Mouse (Mus musculus): Measurements from ENCODE around the gene Cel. TPM values are rescaled to one million over a fixed set of nuclear protein-coding genes. Genes with fewer than 3 reads are reported as not detected.

Gene Cel
- polyA plus RNA-seq (2016; fragmentation: Nextera tagmentation; extraction: Ambion mirVana): 0.07 TPM in 1 of 2 replicates, not detected in the other

GRCm38 (mm10) chr2:28563303-28563702 lies at the start of gene Cel:
TSS of gene Cel (minus strand) at chr2:28563403.
- WGBS: 73% methylated on average over 6 of the region's 6 CpGs
- peaks cover 40% of the 10 kb centered on the region for H3K36me3 ChIP-seq (replicated peaks)
- H3K4me3 ChIP-seq: no peak within 1 kb of the TSS
- no peaks in the 10 kb centered on the region for H3K27me3 ChIP-seq (ENCODE audit: poor library complexity, severe bottlenecking)
- no peaks in the 10 kb centered on the region for H3K9me3 ChIP-seq
- no peak within 1 kb of the TSS for H3K27ac ChIP-seq
- H3K4me1 ChIP-seq: peaks cover 3% of the 10 kb centered on the region; the same call in 1 of the 2 replicates
- DNase-seq (ENCODE audit: extremely low spot score, low spot score): no peak

- no peak for DNase-seq (ENCODE audit: extremely low spot score, low spot score)
- H3K4me1 ChIP-seq: peaks cover 21% of the 10 kb centered on the region
- no peaks in the 10 kb centered on the region for H3K36me3 ChIP-seq (replicated peaks)
- H3K27me3 ChIP-seq (ENCODE audit: poor library complexity, severe bottlenecking): no peaks in the 10 kb centered on the region
- no peak overlapping the region for H3K4me3 ChIP-seq
- H3K27ac ChIP-seq: no peak overlapping the region
- whole genome bisulfite sequencing: 63% methylated on average over 10 of the region's 10 CpGs
- H3K9me3 ChIP-seq: no peaks in the 10 kb centered on the region
Observed at GRCm38 (mm10) chr2:28612436-28613063, 49.3 kb upstream of the Cel start.

- Histone ChIP-seq H3K36me3 (replicated peaks) (no peaks in the 10 kb centered on the region), H3K9me3 (no peaks in the 10 kb centered on the region), H3K4me1 (peaks cover 22% of the 10 kb centered on the region), H3K4me3 (no peak overlapping the region), H3K27me3 (ENCODE audit: poor library complexity, severe bottlenecking) (no peaks in the 10 kb centered on the region), H3K27ac (0 out of 2 replicates have a peak overlapping the region, but pooled peaks have one; percentile 15)
- no peak for DNase-seq (ENCODE audit: extremely low spot score, low spot score)
- WGBS: 89% methylated on average over 17 of the region's 17 CpGs
Observed at GRCm38 (mm10) chr2:28611407-28611787, 48.2 kb upstream of the Cel start.

- H3K4me1 ChIP-seq: peaks cover 21% of the 10 kb centered on the region
Observed at GRCm38 (mm10) chr2:28610716-28611406, 47.7 kb upstream of the Cel start.

GRCm38 (mm10) chr2:28609851-28610250 lies 46.6 kb upstream of the Cel start:
- 91% methylated on average over 10 of the region's 10 CpGs for WGBS
- Histone ChIP-seq H3K4me3 (no peak overlapping the region), H3K36me3 (replicated peaks) (no peaks in the 10 kb centered on the region), H3K27ac (no peak overlapping the region), H3K4me1 (peaks cover 21% of the 10 kb centered on the region), H3K9me3 (no peaks in the 10 kb centered on the region), H3K27me3 (ENCODE audit: poor library complexity, severe bottlenecking) (no peaks in the 10 kb centered on the region)
- DNase-seq (ENCODE audit: extremely low spot score, low spot score): no peak

More at GRCm38 (mm10) chr2:28610716-28611406, 47.7 kb upstream of the Cel start:
- Histone ChIP-seq H3K4me3 (no peak overlapping the region), H3K9me3 (no peaks in the 10 kb centered on the region), H3K27me3 (ENCODE audit: poor library complexity, severe bottlenecking) (no peaks in the 10 kb centered on the region), H3K27ac (0 out of 2 replicates have a peak overlapping the region, but pooled peaks have one; percentile 15), H3K36me3 (replicated peaks) (no peaks in the 10 kb centered on the region)
- no peak for DNase-seq (ENCODE audit: extremely low spot score, low spot score)
- WGBS: 74% methylated on average over 12 of the region's 12 CpGs

GRCm38 (mm10) chr2:28607341-28608165 lies 44.4 kb upstream of the Cel start:
- DNase-seq (ENCODE audit: extremely low spot score, low spot score): no peak
- 52% methylated on average over 10 of the region's 10 CpGs for WGBS
- no peak overlapping the region for H3K27ac ChIP-seq

GRCm38 (mm10) chr2:28606601-28607340 lies 43.6 kb upstream of the Cel start:
- WGBS: 69% methylated on average over 8 of the region's 8 CpGs
- H3K36me3 ChIP-seq (replicated peaks): no peaks in the 10 kb centered on the region
- DNase-seq (ENCODE audit: extremely low spot score, low spot score): no peak

More at GRCm38 (mm10) chr2:28607341-28608165, 44.4 kb upstream of the Cel start:
- Histone ChIP-seq H3K9me3 (no peaks in the 10 kb centered on the region), H3K36me3 (replicated peaks) (no peaks in the 10 kb centered on the region), H3K4me1 (peaks cover 21% of the 10 kb centered on the region), H3K27me3 (ENCODE audit: poor library complexity, severe bottlenecking) (no peaks in the 10 kb centered on the region), H3K4me3 (no peak overlapping the region)

GRCm38 (mm10) chr2:28605789-28606541 lies 42.8 kb upstream of the Cel start:
- WGBS: 81% methylated on average over 14 of the region's 14 CpGs
- H3K4me1 ChIP-seq: peaks cover 25% of the 10 kb centered on the region
- no peak overlapping the region for H3K4me3 ChIP-seq
- no peak for DNase-seq (ENCODE audit: extremely low spot score, low spot score)
- H3K27ac ChIP-seq: no peak overlapping the region; the same call in 1 of the 2 replicates
- H3K9me3 ChIP-seq: no peaks in the 10 kb centered on the region
- H3K27me3 ChIP-seq (ENCODE audit: poor library complexity, severe bottlenecking): no peaks in the 10 kb centered on the region
- H3K36me3 ChIP-seq (replicated peaks): no peaks in the 10 kb centered on the region

More at GRCm38 (mm10) chr2:28606601-28607340, 43.6 kb upstream of the Cel start:
- Histone ChIP-seq H3K27me3 (ENCODE audit: poor library complexity, severe bottlenecking) (no peaks in the 10 kb centered on the region), H3K4me1 (peaks cover 28% of the 10 kb centered on the region), H3K9me3 (no peaks in the 10 kb centered on the region), H3K4me3 (no peak overlapping the region), H3K27ac (no peak overlapping the region; the same call in 1 of the 2 replicates)

GRCm38 (mm10) chr2:28603542-28603941 lies 40.3 kb upstream of the Cel start:
- no peak overlapping the region for H3K27ac ChIP-seq
- WGBS: 91% methylated on average over 5 of the region's 5 CpGs
- peaks cover 32% of the 10 kb centered on the region for H3K4me1 ChIP-seq
- no peak for DNase-seq (ENCODE audit: extremely low spot score, low spot score)
- no peaks in the 10 kb centered on the region for H3K9me3 ChIP-seq
- H3K36me3 ChIP-seq (replicated peaks): no peaks in the 10 kb centered on the region
- H3K27me3 ChIP-seq (ENCODE audit: poor library complexity, severe bottlenecking): no peaks in the 10 kb centered on the region
- H3K4me3 ChIP-seq: no peak overlapping the region

- Histone ChIP-seq H3K4me1 (peaks cover 31% of the 10 kb centered on the region), H3K9me3 (peaks cover 1% of the 10 kb centered on the region; the same call in 1 of the 2 replicates), H3K27ac (peak overlapping the region; percentile 40; the same call in 1 of the 2 replicates), H3K36me3 (replicated peaks) (no peaks in the 10 kb centered on the region), H3K4me3 (no peak overlapping the region), H3K27me3 (ENCODE audit: poor library complexity, severe bottlenecking) (no peaks in the 10 kb centered on the region)
- DNase-seq (ENCODE audit: extremely low spot score, low spot score): no peak
- 64% methylated on average over 12 of the region's 12 CpGs for WGBS
Observed at GRCm38 (mm10) chr2:28601720-28602590, 38.8 kb upstream of the Cel start.

GRCm38 (mm10) chr2:28599569-28599900 lies 36.3 kb upstream of the Cel start:
- WGBS: 82% methylated on average over 6 of the region's 6 CpGs
- 0 out of 2 replicates have a peak, but pooled peaks cover under 1% of the 10 kb centered on the region for H3K27me3 ChIP-seq (ENCODE audit: poor library complexity, severe bottlenecking)
- no peak overlapping the region for H3K4me3 ChIP-seq
- peaks cover 3% of the 10 kb centered on the region; the same call in 1 of the 2 replicates for H3K9me3 ChIP-seq
- peaks cover 29% of the 10 kb centered on the region for H3K4me1 ChIP-seq
- H3K27ac ChIP-seq: peak overlapping the region; percentile 9; the same call in 1 of the 2 replicates
- DNase-seq (ENCODE audit: extremely low spot score, low spot score): no peak
- no peaks in the 10 kb centered on the region for H3K36me3 ChIP-seq (replicated peaks)
